Mouse (Mus musculus): ENCODE data around the gene Tmem43.

DNA sequence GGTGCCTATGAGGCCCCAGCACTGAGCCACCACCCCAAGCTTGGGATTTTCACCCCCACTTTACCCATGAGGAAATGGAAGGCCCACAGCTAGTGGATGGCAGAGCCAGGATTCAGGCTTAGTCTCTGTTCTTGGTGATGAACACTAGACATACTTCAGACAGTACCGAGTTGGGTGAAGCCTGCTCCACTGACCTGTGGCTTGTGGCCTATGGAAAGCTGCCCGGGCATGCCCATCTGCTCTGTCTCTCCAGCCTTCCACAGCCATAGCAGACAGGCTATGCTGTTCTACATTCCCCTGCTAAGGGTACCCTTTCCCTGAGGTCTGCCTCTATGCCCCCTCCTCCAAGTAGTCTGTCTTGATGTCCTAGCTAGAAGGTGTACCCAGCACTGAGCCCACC lies 3.0 kb downstream of the Tmem43 start:
- TF ChIP-seq CTCF (IDR thresholded peaks at IDR 0.05; ENCODE audit: low read depth) (no peak), EP300 (optimal IDR thresholded peaks at IDR 0.05) (no peak)

All from stomach, postnatal 0 days (tissue).